Mouse (Mus musculus) testis, adult 2 months (tissue): ENCODE data around the gene Gabrb1.

ENCODE experiments used
- CTCF ChIP-seq: fragments of 200-500 bp; IDR thresholded peaks from 2 replicates; pipeline ENCODE4 v1.5.1; 2012; ENCODE audit warnings: low read depth, mild to moderate bottlenecking, inconsistent platforms, low read length, moderate library complexity; ENCODE audit not compliant: control insufficient read depth, insufficient read depth, insufficient replicate concordance
- POLR2A ChIP-seq: fragments of 200-500 bp; IDR thresholded peaks from 2 replicates; pipeline ENCODE4 v1.6.1; 2012; ENCODE audit warnings: low read depth, mild to moderate bottlenecking, inconsistent platforms, low read length, moderate library complexity; ENCODE audit not compliant: control insufficient read depth

- TF ChIP-seq POLR2A (no peak), CTCF (no peak)
Observed at GRCm38 (mm10) chr5:72139619-72140018, 481.7 kb downstream of the Gabrb1 start.
